Mouse (Mus musculus): ENCODE measurements at regions not wholly inside any gene's neighbourhood (a gene's known extent, or its start where the extent isn't known, plus 50 kb on each side); places are given as distances from the start of the nearest gene placed in this dataset.

GRCm38 (mm10) chr15:7037475-7037874 is 52.9 kb upstream of the Lifr start:
- TF ChIP-seq CTCF (IDR thresholded peaks at IDR 0.05; ENCODE audit: extremely low read depth, insufficient read length, insufficient replicate concordance, low read depth, low read length) (no peak), POLR2A (IDR thresholded peaks at IDR 0.05; ENCODE audit: low read depth, low read length) (no peak)
